Mouse (Mus musculus) embryonic facial prominence, embryonic 15.5 days (tissue): Measurements from ENCODE around the gene Npas2. TPM values are rescaled to one million over a fixed set of nuclear protein-coding genes. Genes with fewer than 3 reads are reported as not detected.

ENCODE experiments used
- ATAC-seq: fragments of 200-750 bp; cut with Nextera tagmentation; 2 replicates; pipeline ENCODE4 v1.8.0; 2017; ENCODE audit warnings: low read depth, moderate TSS enrichment; ENCODE audit not compliant: insufficient number of reproducible peaks, low FRiP score, low TSS enrichment
- H3K27ac ChIP-seq: fragments of 300-500 bp; sonication (generic); replicated peaks from 2 replicates; pipeline ENCODE4 v1.5.1; 2015; ENCODE audit warnings: mild to moderate bottlenecking, inconsistent platforms
- H3K27me3 ChIP-seq: fragments of 300-500 bp; sonication (generic); 2 replicates; pipeline ENCODE4 v1.6.1; 2015; ENCODE audit warnings: inconsistent platforms
- H3K36me3 ChIP-seq: fragments of 300-500 bp; sonication (generic); 2 replicates; pipeline ENCODE4 v1.6.1; 2015; ENCODE audit warnings: mild to moderate bottlenecking, inconsistent platforms
- H3K4me1 ChIP-seq: fragments of 300-500 bp; sonication (generic); 2 replicates; pipeline ENCODE4 v1.6.1; 2015; ENCODE audit warnings: inconsistent platforms
- H3K4me2 ChIP-seq: fragments of 300-500 bp; sonication (generic); replicated peaks from 2 replicates; pipeline ENCODE4 v1.6.1; 2015; ENCODE audit warnings: mild to moderate bottlenecking, inconsistent platforms
- H3K4me3 ChIP-seq: fragments of 300-500 bp; sonication (generic); replicated peaks from 2 replicates; pipeline ENCODE4 v1.5.1; 2015; ENCODE audit warnings: mild to moderate bottlenecking, inconsistent platforms
- H3K9ac ChIP-seq: fragments of 300-500 bp; sonication (generic); 2 replicates; pipeline ENCODE4 v1.6.1; 2015; ENCODE audit warnings: inconsistent platforms
- H3K9me3 ChIP-seq: fragments of 300-500 bp; sonication (generic); replicated peaks from 2 replicates; pipeline ENCODE4 v1.6.1; 2016; ENCODE audit warnings: inconsistent platforms
- WGBS: fragments of 180-500 bp; shearing (Covaris S2); methylation state at CpG from one replicate; pipeline ENCODE4 v1.1.7; 2015; 5-methylcytosine and 5-hydroxymethylcytosine counted together
- polyA plus RNA-seq: library from polyadenylated mRNA; unstranded; fragments of >200 nt; fragmentation: Nextera tagmentation; extraction: Ambion mirVana; gene quantifications from 2 replicates; pipeline ENCODE4 v1.2.1, GENCODE M21; 2015

Gene Npas2
- polyA plus RNA-seq, 1 experiment from 2014 or later: 3.3 TPM

DNA sequence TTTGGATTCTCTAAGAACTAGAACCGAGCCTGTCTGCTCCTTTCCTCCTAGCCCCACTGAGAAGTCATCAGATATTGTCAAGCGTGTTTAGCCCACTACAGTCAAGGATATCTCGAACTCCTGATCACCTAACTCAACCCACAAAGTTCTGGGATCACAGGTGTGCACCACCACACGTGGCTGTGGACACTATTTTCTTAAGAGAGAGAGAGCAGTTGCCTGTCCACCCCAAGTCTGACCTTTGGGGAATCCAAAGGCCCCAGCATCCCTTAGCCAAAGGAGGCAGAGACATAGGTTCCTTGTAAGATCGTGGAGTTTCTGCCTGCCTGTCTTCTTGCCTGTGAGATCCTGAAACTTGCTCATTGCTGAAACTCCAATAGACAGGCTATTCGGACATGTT is 173.5 kb downstream of the Npas2 start:
- H3K4me1 ChIP-seq: peaks cover 18% of the 10 kb centered on the region
- no peak for ATAC-seq
- H3K27me3 ChIP-seq: peaks cover 2% of the 10 kb centered on the region; the same call in 1 of the 2 replicates
- H3K27ac ChIP-seq: peak overlapping the region; percentile 82
- 23% methylated on average over 6 of the region's 6 CpGs for WGBS
- no peaks in the 10 kb centered on the region for H3K9me3 ChIP-seq
- peak overlapping the region; percentile 59 for H3K4me2 ChIP-seq
- peak overlapping the region; percentile 81 for H3K4me3 ChIP-seq
- H3K9ac ChIP-seq: peak overlapping the region; percentile 23; the same call in 1 of the 2 replicates
- peaks cover 27% of the 10 kb centered on the region for H3K36me3 ChIP-seq

DNA sequence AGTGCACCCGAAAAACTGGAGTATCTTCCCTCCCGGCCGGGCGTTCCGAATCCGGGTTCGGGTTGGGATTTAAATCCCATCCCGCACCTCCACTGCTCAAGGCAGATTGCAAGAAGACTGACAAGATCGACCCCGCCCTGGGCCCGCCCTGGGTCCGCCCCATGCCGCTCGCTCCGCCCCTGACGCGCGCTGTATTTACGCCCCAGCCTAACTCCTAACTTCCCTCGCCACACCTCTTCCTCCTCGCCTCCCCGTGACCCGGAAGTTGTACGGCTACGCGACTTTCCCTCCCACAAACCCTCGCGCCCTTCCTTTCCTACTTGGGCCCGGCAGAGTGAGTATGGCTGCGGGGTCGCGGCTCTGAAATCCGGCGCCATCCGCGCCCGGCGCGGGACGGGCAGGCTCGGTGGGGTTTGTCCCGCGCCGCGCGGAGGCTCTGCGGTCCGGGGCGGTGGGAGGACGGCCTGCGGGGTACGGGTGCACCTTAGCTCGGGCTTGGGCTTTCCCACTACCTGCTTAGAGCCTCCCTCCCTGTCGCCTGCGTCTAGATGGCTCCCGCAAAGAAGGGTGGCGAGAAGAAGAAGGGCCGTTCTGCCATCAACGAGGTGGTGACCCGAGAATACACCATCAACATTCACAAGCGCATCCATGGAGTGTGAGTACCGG is 174.2 kb downstream of the Npas2 start, which contains the start of gene Rpl31:
Rpl31 (plus strand) TSS at position 242 of the 666 bp plus-strand sequence.
- Histone ChIP-seq H3K9me3 (no peaks in the 10 kb centered on the region), H3K4me3 (peak within 1 kb of the TSS; percentile 81), H3K4me1 (peaks cover 18% of the 10 kb centered on the region), H3K36me3 (peaks cover 34% of the 10 kb centered on the region), H3K9ac (peak within 1 kb of the TSS; percentile 91), H3K27ac (peak within 1 kb of the TSS; percentile 95), H3K27me3 (no peaks in the 10 kb centered on the region), H3K4me2 (peak within 1 kb of the TSS; percentile 72)
- ATAC-seq: peak; percentile 99
- WGBS: under 1% methylated on average over 62 of the region's 62 CpGs

DNA sequence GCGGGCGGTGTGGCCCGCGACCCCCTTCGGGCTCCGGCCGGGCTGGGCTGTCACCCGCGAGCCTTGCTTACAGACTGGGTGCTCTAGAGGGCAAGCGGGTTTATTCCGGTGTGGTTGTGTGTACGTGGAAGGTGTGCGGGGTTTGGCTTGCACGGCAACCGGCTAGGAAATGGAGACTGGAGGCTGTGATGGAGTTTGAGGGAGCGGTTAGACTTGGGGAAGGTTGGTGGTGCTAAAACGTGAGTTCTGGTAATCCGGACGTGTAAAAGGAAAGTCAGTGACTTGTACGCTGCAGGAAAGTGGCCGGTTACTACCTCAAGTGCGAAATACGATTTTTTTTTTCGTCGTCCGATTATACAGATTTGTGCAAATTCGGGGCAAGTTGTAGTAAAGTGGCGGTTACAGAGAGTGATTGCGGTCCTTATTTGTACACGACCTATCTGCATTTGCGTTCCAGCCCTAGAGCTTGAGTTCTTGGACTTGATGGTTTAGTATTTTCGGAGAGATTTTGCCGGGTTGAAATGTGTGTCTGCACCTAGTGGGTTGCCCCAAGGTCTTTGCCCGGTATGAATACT is 174.8 kb downstream of the Npas2 start:
- Histone ChIP-seq H3K4me3 (peak overlapping the region; percentile 81), H3K9me3 (no peaks in the 10 kb centered on the region), H3K27ac (peak overlapping the region; percentile 95), H3K9ac (peak overlapping the region; percentile 91), H3K27me3 (no peaks in the 10 kb centered on the region), H3K4me1 (peaks cover 18% of the 10 kb centered on the region), H3K36me3 (peaks cover 40% of the 10 kb centered on the region), H3K4me2 (peak overlapping the region; percentile 72)
- no peak for ATAC-seq
- WGBS: under 1% methylated on average over 34 of the region's 34 CpGs

DNA sequence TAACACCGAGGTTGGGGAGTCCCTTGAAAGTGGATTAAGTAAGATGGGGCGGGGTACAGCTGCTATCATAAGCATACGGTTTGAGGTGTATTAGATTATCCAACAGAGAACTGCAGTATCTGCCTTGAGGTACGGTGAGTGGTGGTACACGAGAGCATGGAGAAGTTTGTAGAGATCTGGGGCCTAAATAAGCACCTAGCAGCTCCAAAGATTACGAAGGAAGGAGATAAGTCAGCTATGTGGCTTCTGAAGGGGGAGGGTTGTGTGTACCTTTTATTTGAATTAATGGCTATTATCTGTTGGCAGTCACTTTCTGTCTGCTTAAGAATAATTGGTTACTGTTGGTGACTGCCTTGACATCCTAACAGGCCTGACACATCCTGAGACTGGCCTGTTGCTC is 176.9 kb downstream of the Npas2 start:
- H3K27me3 ChIP-seq: no peaks in the 10 kb centered on the region

DNA sequence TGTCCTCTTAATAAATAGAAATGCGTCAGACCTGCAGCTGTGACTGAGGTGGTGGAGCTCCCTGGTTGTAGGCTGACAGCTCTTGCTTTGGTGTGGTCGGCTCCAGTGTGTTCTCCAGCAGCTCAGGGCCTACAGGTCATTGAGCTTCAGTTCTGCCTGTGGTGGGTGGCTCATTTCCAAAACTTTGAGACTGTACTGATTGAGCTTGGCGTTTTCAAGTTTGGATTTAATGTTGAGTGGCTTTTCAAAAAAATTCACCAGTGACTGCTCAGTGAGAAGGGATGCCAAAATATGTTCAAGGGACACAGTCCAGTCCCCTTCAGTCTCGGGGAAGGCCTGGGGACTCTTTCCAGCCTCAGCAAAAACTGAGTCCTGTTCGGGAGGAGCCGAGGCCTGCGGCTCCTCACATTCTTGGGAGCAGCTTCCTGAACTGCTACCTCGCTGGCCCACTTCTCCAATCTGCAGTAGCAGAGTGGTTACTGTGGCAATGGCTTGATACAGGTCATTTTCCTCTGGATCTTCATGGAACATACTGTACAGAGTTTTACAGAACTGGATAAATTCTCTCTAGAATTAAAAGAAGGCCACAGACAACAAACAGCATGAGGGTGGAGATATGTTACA is 178.8 kb downstream of the Npas2 start:
- Histone ChIP-seq H3K36me3 (peaks cover 47% of the 10 kb centered on the region), H3K4me1 (peaks cover 10% of the 10 kb centered on the region), H3K4me2 (no peak overlapping the region), H3K27me3 (no peaks in the 10 kb centered on the region), H3K9ac (no peak overlapping the region), H3K9me3 (no peaks in the 10 kb centered on the region), H3K4me3 (no peak overlapping the region), H3K27ac (no peak overlapping the region)
- 74% methylated on average over 8 of the region's 8 CpGs for WGBS
- ATAC-seq: no peak

More for the DNA sequence above, 176.9 kb downstream of the Npas2 start:
- Histone ChIP-seq H3K4me1 (peaks cover 18% of the 10 kb centered on the region), H3K36me3 (peaks cover 47% of the 10 kb centered on the region), H3K4me2 (no peak overlapping the region), H3K9ac (no peak overlapping the region), H3K9me3 (no peaks in the 10 kb centered on the region), H3K4me3 (no peak overlapping the region), H3K27ac (no peak overlapping the region)
- no peak for ATAC-seq
- 85% methylated on average over 6 of the region's 6 CpGs for WGBS

DNA sequence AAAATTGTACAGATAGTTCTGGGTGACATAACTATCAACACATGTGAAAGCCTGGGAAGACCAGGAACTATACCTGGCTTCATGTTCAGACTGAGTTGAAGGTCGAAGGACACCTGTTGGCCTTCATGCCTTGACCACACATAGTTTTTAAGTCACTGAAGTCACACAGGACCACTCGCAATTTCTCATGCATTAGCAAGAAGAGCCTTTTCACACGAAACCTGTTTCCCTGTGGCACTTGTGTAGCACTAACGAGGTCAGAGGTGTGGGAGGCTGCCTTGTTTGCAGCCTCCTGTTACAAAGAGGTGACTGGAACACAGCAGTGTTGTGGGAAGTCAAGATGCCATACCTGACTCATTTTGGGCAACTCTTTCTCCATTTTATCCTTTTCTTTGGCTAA is 179.8 kb downstream of the Npas2 start:
- Histone ChIP-seq H3K27ac (no peak overlapping the region), H3K36me3 (peaks cover 47% of the 10 kb centered on the region), H3K9ac (no peak overlapping the region), H3K4me3 (no peak overlapping the region), H3K4me1 (peaks cover 10% of the 10 kb centered on the region), H3K27me3 (no peaks in the 10 kb centered on the region), H3K9me3 (no peaks in the 10 kb centered on the region), H3K4me2 (no peak overlapping the region)
- no peak for ATAC-seq
- WGBS: 71% methylated on average over 4 of the region's 4 CpGs

DNA sequence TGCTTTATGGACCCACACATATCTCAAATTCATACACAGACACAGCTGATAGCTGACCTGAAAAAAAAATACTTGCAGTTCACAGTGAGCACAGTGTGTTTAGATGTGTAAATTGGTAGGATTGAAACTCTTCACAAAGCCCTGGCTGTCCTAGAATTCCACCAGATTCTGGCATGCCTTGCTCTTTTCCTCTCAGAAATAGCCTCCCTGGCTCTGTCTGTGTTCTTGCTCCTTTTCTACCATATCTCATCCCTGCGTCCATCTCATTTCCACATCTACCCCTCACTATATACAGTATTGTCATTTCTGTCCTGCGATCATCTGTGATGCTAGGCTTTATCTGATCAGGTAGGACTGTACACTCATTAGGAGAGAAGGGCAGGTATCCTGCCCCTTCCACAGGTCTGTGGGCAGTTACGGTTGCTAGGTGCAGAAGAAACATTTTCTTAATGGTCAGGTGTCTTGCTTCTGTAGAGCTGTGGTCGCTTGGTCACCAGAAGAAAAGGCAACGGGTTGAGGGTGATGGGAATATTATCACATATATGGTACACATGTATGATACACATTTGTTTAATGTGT is 180.8 kb downstream of the Npas2 start:
- peaks cover 3% of the 10 kb centered on the region for H3K4me1 ChIP-seq
- H3K9me3 ChIP-seq: no peaks in the 10 kb centered on the region
- H3K36me3 ChIP-seq: peaks cover 47% of the 10 kb centered on the region
- no peak overlapping the region for H3K27ac ChIP-seq
- no peak for ATAC-seq
- no peak overlapping the region for H3K4me3 ChIP-seq
- H3K4me2 ChIP-seq: no peak overlapping the region
- WGBS: 89% methylated on average over 5 of the region's 5 CpGs
- no peaks in the 10 kb centered on the region for H3K27me3 ChIP-seq
- H3K9ac ChIP-seq: no peak overlapping the region

DNA sequence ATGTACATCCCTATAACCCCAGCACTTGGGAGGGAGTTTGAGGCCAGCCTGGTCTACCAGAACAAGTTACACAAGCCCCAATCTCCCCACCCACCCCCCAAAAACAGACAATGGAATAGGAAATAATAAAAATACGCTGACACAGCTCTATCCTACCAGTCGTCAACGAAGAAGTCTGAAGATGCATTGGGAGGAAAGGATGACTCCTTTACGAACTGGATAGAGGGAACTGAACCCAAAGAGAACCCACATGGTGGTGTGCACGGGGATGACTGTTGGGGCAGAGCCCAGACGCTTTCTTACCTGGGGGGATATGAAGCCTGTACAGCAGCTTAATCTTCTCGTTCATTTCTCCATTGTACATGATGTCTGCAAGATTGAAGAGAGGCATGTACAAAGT is 182.6 kb downstream of the Npas2 start:
- no peak for ATAC-seq
- WGBS: 69% methylated on average over 7 of the region's 7 CpGs
- no peaks in the 10 kb centered on the region for H3K9me3 ChIP-seq
- no peak overlapping the region for H3K4me2 ChIP-seq
- H3K4me3 ChIP-seq: no peak overlapping the region
- peaks cover 29% of the 10 kb centered on the region for H3K36me3 ChIP-seq
- no peak overlapping the region for H3K9ac ChIP-seq
- H3K4me1 ChIP-seq: no peaks in the 10 kb centered on the region
- no peaks in the 10 kb centered on the region for H3K27me3 ChIP-seq
- no peak overlapping the region for H3K27ac ChIP-seq

DNA sequence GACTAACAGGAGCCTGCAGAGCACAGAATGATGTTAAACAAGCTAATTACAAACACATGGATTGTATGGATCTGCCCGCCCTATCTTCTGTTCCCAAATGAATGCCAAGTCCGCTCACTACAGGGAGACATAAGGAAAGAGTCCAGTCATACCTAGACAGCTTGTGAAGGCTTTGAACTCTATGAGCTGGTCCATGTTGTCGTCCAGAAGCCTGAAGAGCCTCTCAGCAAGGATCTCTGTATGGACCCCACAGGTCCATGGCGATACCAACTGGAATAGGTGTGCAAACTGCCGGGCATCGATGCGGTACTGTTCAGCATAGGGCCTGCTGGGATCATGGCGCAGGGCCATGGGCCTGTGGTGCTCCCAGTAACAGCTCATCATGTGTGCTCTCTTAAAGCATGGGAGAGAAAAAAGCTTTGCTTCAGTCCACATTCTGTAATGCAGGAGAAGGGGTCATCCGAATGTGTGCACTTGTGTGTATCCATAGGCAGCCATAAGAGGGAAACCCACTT is 183.3 kb downstream of the Npas2 start:
- H3K9ac ChIP-seq: no peak overlapping the region
- no peak overlapping the region for H3K27ac ChIP-seq
- no peaks in the 10 kb centered on the region for H3K9me3 ChIP-seq
- no peaks in the 10 kb centered on the region for H3K27me3 ChIP-seq
- 90% methylated on average over 9 of the region's 9 CpGs for whole genome bisulfite sequencing
- H3K4me3 ChIP-seq: no peak overlapping the region
- H3K4me2 ChIP-seq: no peak overlapping the region
- ATAC-seq: no peak
- H3K36me3 ChIP-seq: peaks cover 23% of the 10 kb centered on the region
- no peaks in the 10 kb centered on the region for H3K4me1 ChIP-seq

DNA sequence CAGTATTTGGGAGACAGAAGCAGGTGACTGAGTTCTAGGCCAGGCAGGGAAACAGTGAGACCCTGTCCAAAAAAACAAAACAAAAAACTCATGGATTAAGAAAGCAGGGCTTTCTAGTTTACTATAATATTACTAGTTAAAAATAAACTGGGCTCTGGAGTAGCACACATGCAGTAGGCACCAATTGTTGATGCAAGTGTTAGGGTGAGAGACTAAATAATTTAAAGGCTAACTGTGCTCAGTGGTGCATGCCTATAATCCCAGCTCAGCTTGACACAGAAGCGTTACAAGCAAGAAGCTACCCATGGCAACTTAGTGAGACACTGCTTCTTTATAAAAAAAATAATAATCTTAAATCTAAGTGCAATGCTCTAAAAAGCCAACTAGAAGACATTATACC is 185.0 kb downstream of the Npas2 start:
- Histone ChIP-seq H3K4me1 (no peaks in the 10 kb centered on the region), H3K4me2 (no peak overlapping the region), H3K9me3 (no peaks in the 10 kb centered on the region), H3K4me3 (no peak overlapping the region), H3K9ac (no peak overlapping the region), H3K27me3 (no peaks in the 10 kb centered on the region), H3K27ac (no peak overlapping the region), H3K36me3 (peaks cover 5% of the 10 kb centered on the region)
- 83% methylated on average over 1 of the region's 1 CpGs for WGBS
- ATAC-seq: no peak

DNA sequence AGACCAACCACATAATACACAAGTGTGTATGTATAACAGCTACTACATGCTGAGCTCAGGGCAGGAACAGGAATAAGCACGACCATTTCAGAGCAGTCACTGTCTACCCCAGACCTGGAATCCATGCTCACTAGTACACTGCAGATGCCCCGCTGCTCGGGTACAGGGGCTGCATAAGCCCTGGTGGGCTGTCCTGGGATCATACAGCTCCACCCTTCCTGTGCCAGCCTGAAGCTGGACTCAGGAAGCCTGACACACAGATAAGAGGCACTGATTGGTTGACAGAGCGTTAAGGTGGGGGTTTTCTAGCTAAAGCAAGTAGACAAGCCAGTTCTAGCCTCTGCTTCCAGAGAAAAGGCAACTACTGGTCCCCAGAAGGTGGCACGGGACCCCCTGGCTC is 185.5 kb downstream of the Npas2 start:
- Histone ChIP-seq H3K27ac (no peak overlapping the region), H3K9ac (no peak overlapping the region), H3K27me3 (no peaks in the 10 kb centered on the region), H3K9me3 (no peaks in the 10 kb centered on the region), H3K4me3 (no peak overlapping the region), H3K4me2 (no peak overlapping the region), H3K36me3 (peaks cover under 1% of the 10 kb centered on the region; the same call in 1 of the 2 replicates), H3K4me1 (no peaks in the 10 kb centered on the region)
- ATAC-seq: no peak
- 71% methylated on average over 5 of the region's 5 CpGs for WGBS
